In the genomic region with DNA sequence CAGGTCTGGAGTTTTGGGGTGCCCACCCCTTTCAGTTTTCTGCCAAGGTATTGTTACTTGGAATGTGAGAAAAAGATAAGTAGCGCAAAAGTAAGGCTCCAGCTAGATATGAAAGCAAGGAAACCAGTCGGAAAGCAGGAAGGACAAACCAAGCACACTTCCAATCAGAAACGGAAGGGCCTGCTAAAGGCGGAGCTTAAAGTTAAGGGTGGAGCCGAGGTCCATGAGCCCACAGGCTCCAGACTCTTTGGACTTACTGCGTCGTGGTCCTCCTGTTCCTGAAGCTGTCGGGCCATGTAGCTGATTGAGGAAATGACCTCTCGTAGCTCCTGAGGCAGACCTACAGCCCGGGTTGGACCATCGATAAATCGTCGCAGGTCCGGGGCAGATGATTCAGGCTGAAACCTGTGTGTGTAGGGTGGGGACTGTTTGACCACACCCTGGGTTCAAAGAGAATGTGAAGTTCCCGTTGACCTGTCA, we compare ENCODE assay signal across 8 mouse cellular contexts. TPM values are rescaled to one million over a fixed set of nuclear protein-coding genes. Genes with fewer than 3 reads are reported as not detected.
DNase-seq lines count a peak whose midpoint lies in the region; ATAC-seq lines count a peak whose summit lies in the region.

No protein-coding gene starts in this region.

- peak; percentile 34 for DNase-seq in urinary bladder, postnatal 25 days (ENCODE audit: low spot score)
- no peak for DNase-seq in urinary bladder, postnatal 4 days (ENCODE audit: low spot score in 2 of 2)
- no peak for DNase-seq in forebrain, embryonic 11.5 days (ENCODE audit: low spot score)
- DNase-seq in left cerebral cortex, adult 8-10 months (ENCODE audit: low spot score in 2 of 2) = no peak
- no peak for DNase-seq in ovary, postnatal 36 days (ENCODE audit: low spot score)

- H3K4me1 ChIP-seq in heart, embryonic 13.5 days = 0 out of 2 replicates have a peak, but pooled peaks cover 16% of the 10 kb centered on the region
- H3K4me1 ChIP-seq in limb, embryonic 12.5 days (replicated peaks) = no peaks in the 10 kb centered on the region
- no peaks in the 10 kb centered on the region; the same call in 1 of the 2 replicates for H3K4me1 ChIP-seq in neural tube, embryonic 13.5 days (replicated peaks)
- H3K4me1 ChIP-seq in forebrain, embryonic 11.5 days (replicated peaks; ENCODE audit: control insufficient read depth, insufficient read depth, low read length) = no peaks in the 10 kb centered on the region

- 24% methylated on average over 15 of the region's 15 CpGs for WGBS in heart, embryonic 13.5 days
- WGBS in limb, embryonic 12.5 days = 38% methylated on average over 15 of the region's 15 CpGs
- WGBS in neural tube, embryonic 13.5 days = 39% methylated on average over 15 of the region's 15 CpGs
- 47% methylated on average over 15 of the region's 15 CpGs for WGBS in forebrain, embryonic 11.5 days

- ATAC-seq in heart, embryonic 13.5 days (ENCODE audit: extremely low read depth, insufficient number of reproducible peaks, low FRiP score, low TSS enrichment) = no peak
- no peak for ATAC-seq in limb, embryonic 12.5 days (ENCODE audit: insufficient number of reproducible peaks, insufficient read depth, low FRiP score, low TSS enrichment, low read depth)
- no peak for ATAC-seq in neural tube, embryonic 13.5 days (ENCODE audit: low read depth)
- ATAC-seq in forebrain, embryonic 11.5 days (replicated peaks; ENCODE audit: low FRiP score) = no peak

- H3K9ac ChIP-seq in heart, embryonic 13.5 days = peak overlapping the region; percentile 33; the same call in 1 of the 2 replicates
- no peak overlapping the region for H3K9ac ChIP-seq in limb, embryonic 12.5 days (replicated peaks)
- no peak overlapping the region for H3K9ac ChIP-seq in neural tube, embryonic 13.5 days
- H3K9ac ChIP-seq in forebrain, embryonic 11.5 days (ENCODE audit: low read length) = no peak overlapping the region

- H3K4me3 ChIP-seq in heart, embryonic 13.5 days = peak overlapping the region; percentile 28
- no peak overlapping the region for H3K4me3 ChIP-seq in limb, embryonic 12.5 days (replicated peaks)
- H3K4me3 ChIP-seq in neural tube, embryonic 13.5 days = no peak overlapping the region
- H3K4me3 ChIP-seq in forebrain, embryonic 11.5 days (ENCODE audit: low read depth, low read length) = no peak overlapping the region

- H3K27me3 ChIP-seq in heart, embryonic 13.5 days (replicated peaks) = 0 out of 2 replicates have a peak, but pooled peaks cover 6% of the 10 kb centered on the region
- H3K27me3 ChIP-seq in limb, embryonic 12.5 days = peaks cover 15% of the 10 kb centered on the region
- no peaks in the 10 kb centered on the region; the same call in none of the 2 replicates for H3K27me3 ChIP-seq in neural tube, embryonic 13.5 days
- no peaks in the 10 kb centered on the region for H3K27me3 ChIP-seq in forebrain, embryonic 11.5 days (ENCODE audit: control insufficient read depth, insufficient read depth, low read length)

- peak overlapping the region; percentile 58 for H3K4me2 ChIP-seq in heart, embryonic 13.5 days
- H3K4me2 ChIP-seq in limb, embryonic 12.5 days = peak overlapping the region; percentile 35
- peak overlapping the region; percentile 11; the same call in 1 of the 2 replicates for H3K4me2 ChIP-seq in neural tube, embryonic 13.5 days
- no peak overlapping the region for H3K4me2 ChIP-seq in forebrain, embryonic 11.5 days (ENCODE audit: low read depth, low read length, severe bottlenecking)

- H3K27ac ChIP-seq in heart, embryonic 13.5 days (replicated peaks) = no peak overlapping the region
- no peak overlapping the region for H3K27ac ChIP-seq in limb, embryonic 12.5 days
- no peak overlapping the region for H3K27ac ChIP-seq in neural tube, embryonic 13.5 days (replicated peaks)
- no peak overlapping the region for H3K27ac ChIP-seq in forebrain, embryonic 11.5 days (ENCODE audit: low read depth, low read length)

- H3K9me3 ChIP-seq in heart, embryonic 13.5 days = no peaks in the 10 kb centered on the region
- H3K9me3 ChIP-seq in limb, embryonic 12.5 days = no peaks in the 10 kb centered on the region
- H3K9me3 ChIP-seq in neural tube, embryonic 13.5 days = no peaks in the 10 kb centered on the region
- no peaks in the 10 kb centered on the region for H3K9me3 ChIP-seq in forebrain, embryonic 11.5 days (ENCODE audit: control insufficient read depth, low read length)

- no peaks in the 10 kb centered on the region for H3K36me3 ChIP-seq in heart, embryonic 13.5 days
- no peaks in the 10 kb centered on the region for H3K36me3 ChIP-seq in limb, embryonic 12.5 days
- no peaks in the 10 kb centered on the region for H3K36me3 ChIP-seq in neural tube, embryonic 13.5 days
- H3K36me3 ChIP-seq in forebrain, embryonic 11.5 days (ENCODE audit: control insufficient read depth, insufficient read depth, low read length) = no peaks in the 10 kb centered on the region

RNA-seq across cellular contexts. Expression of gene Chrnb1, which starts 10.9 kb away (rescaled TPM):
- 6.8 and 7.9 TPM in 2 replicates for polyA plus RNA-seq in heart, embryonic 13.5 days (2015; fragmentation: Nextera tagmentation; extraction: Ambion mirVana)
- polyA plus RNA-seq in limb, embryonic 12.5 days (2016; fragmentation: Nextera tagmentation; extraction: Ambion mirVana) = 15.4 and 17.1 TPM in 2 replicates
- 2.4 and 4.5 TPM in 2 replicates for polyA plus RNA-seq in neural tube, embryonic 13.5 days (2015; fragmentation: Nextera tagmentation; extraction: Ambion mirVana)
- polyA plus RNA-seq in forebrain, embryonic 11.5 days (2014; fragmentation: Nextera tagmentation; extraction: Ambion mirVana) = 0.73 and 1.1 TPM in 2 replicates
- total RNA-seq in left cerebral cortex, adult 8-10 months (2022) = 1 to 10 TPM in 2 of 4 experiments, under 1 TPM in 2; 0.51 to 1.2 (median 0.92) TPM

RNA-seq across cellular contexts. Expression of gene Fgf11, which starts 16.8 kb away (rescaled TPM):
- 2.0 and 2.3 TPM in 2 replicates for polyA plus RNA-seq in heart, embryonic 13.5 days (2015; fragmentation: Nextera tagmentation; extraction: Ambion mirVana)
- 1.2 and 1.5 TPM in 2 replicates for polyA plus RNA-seq in limb, embryonic 12.5 days (2016; fragmentation: Nextera tagmentation; extraction: Ambion mirVana)
- 6.8 and 8.9 TPM in 2 replicates for polyA plus RNA-seq in neural tube, embryonic 13.5 days (2015; fragmentation: Nextera tagmentation; extraction: Ambion mirVana)
- 1.3 and 1.7 TPM in 2 replicates for polyA plus RNA-seq in forebrain, embryonic 11.5 days (2014; fragmentation: Nextera tagmentation; extraction: Ambion mirVana)
- 10 to 100 TPM; 18.8 to 22.3 (median 19.7) TPM for total RNA-seq in left cerebral cortex, adult 8-10 months (2022)

RNA-seq across cellular contexts. Expression of gene Zbtb4, which starts 19.1 kb away (rescaled TPM):
- 2.7 and 3.1 TPM in 2 replicates for polyA plus RNA-seq in heart, embryonic 13.5 days (2015; fragmentation: Nextera tagmentation; extraction: Ambion mirVana)
- 1.9 and 2.4 TPM in 2 replicates for polyA plus RNA-seq in limb, embryonic 12.5 days (2016; fragmentation: Nextera tagmentation; extraction: Ambion mirVana)
- 2.5 and 2.9 TPM in 2 replicates for polyA plus RNA-seq in neural tube, embryonic 13.5 days (2015; fragmentation: Nextera tagmentation; extraction: Ambion mirVana)
- 1.1 and 1.4 TPM in 2 replicates for polyA plus RNA-seq in forebrain, embryonic 11.5 days (2014; fragmentation: Nextera tagmentation; extraction: Ambion mirVana)
- total RNA-seq in left cerebral cortex, adult 8-10 months (2022) = 100 to 1,000 TPM; 138 to 158 (median 147) TPM

RNA-seq across cellular contexts. Expression of gene Tmem102, which starts 20.6 kb away (rescaled TPM):
- polyA plus RNA-seq in heart, embryonic 13.5 days (2015; fragmentation: Nextera tagmentation; extraction: Ambion mirVana) = 1.8 and 1.9 TPM in 2 replicates
- 1.6 and 1.8 TPM in 2 replicates for polyA plus RNA-seq in limb, embryonic 12.5 days (2016; fragmentation: Nextera tagmentation; extraction: Ambion mirVana)
- 0.74 and 1.4 TPM in 2 replicates for polyA plus RNA-seq in neural tube, embryonic 13.5 days (2015; fragmentation: Nextera tagmentation; extraction: Ambion mirVana)
- polyA plus RNA-seq in forebrain, embryonic 11.5 days (2014; fragmentation: Nextera tagmentation; extraction: Ambion mirVana) = 0.32 and 0.65 TPM in 2 replicates
- total RNA-seq in left cerebral cortex, adult 8-10 months (2022) = under 1 TPM in 2 of 4 experiments, not detected in 2; 0.16 to 0.20 TPM

RNA-seq across cellular contexts. Expression of gene Slc35g3, which starts 23.1 kb away (rescaled TPM):
- 0.19 and 0.51 TPM in 2 replicates for polyA plus RNA-seq in heart, embryonic 13.5 days (2015; fragmentation: Nextera tagmentation; extraction: Ambion mirVana)
- 0.13 and 0.18 TPM in 2 replicates for polyA plus RNA-seq in limb, embryonic 12.5 days (2016; fragmentation: Nextera tagmentation; extraction: Ambion mirVana)
- polyA plus RNA-seq in neural tube, embryonic 13.5 days (2015; fragmentation: Nextera tagmentation; extraction: Ambion mirVana) = 0.13 TPM in 1 of 2 replicates, not detected in the other
- not detected in 2 replicates for polyA plus RNA-seq in forebrain, embryonic 11.5 days (2014; fragmentation: Nextera tagmentation; extraction: Ambion mirVana)
- total RNA-seq in left cerebral cortex, adult 8-10 months (2022) = not detected
